Mouse (Mus musculus) left cerebral cortex, adult 9 months (tissue): ENCODE data around the gene Dnajb11.

Source experiments
- DNase-seq, 2 experiments: peaks; one replicate each; pipeline ENCODE4 v3.0.0; 2022; ENCODE audit warnings: low spot score in 2 of 2

Dnajb11 gene

GRCm38 (mm10) chr16:22881487-22881886 lies 23.8 kb downstream of the Dnajb11 start:
- no peak for DNase-seq

GRCm38 (mm10) chr16:22883441-22883840 lies 25.8 kb downstream of the Dnajb11 start:
- no peak for DNase-seq

- no peak for DNase-seq
Observed at GRCm38 (mm10) chr16:22885356-22885755, 27.7 kb downstream of the Dnajb11 start.

GRCm38 (mm10) chr16:22886726-22887125 lies 29.1 kb downstream of the Dnajb11 start:
- DNase-seq: no peak

- DNase-seq: no peak
Observed at GRCm38 (mm10) chr16:22888835-22889234, 31.2 kb downstream of the Dnajb11 start.

- no peak for DNase-seq
Observed at GRCm38 (mm10) chr16:22889716-22890115, 32.1 kb downstream of the Dnajb11 start.

- no peak for DNase-seq
Observed at GRCm38 (mm10) chr16:22890683-22891510, 33.3 kb downstream of the Dnajb11 start, which contains the start of gene Ahsg. TSS of gene Ahsg (plus strand) at chr16:22891277.

GRCm38 (mm10) chr16:22891733-22892154 lies 34.1 kb downstream of the Dnajb11 start:
- no peak for DNase-seq

- no peak for DNase-seq
Observed at GRCm38 (mm10) chr16:22894095-22894494, 36.5 kb downstream of the Dnajb11 start.

- DNase-seq: no peak
Observed at GRCm38 (mm10) chr16:22896618-22897017, 39.0 kb downstream of the Dnajb11 start.

GRCm38 (mm10) chr16:22899346-22899745 lies 41.7 kb downstream of the Dnajb11 start:
- DNase-seq: no peak

- no peak for DNase-seq
Observed at GRCm38 (mm10) chr16:22899866-22900570, 42.4 kb downstream of the Dnajb11 start.

GRCm38 (mm10) chr16:22901326-22901725 lies 43.7 kb downstream of the Dnajb11 start:
- DNase-seq: no peak

- DNase-seq: no peak
Observed at GRCm38 (mm10) chr16:22909290-22909689, 51.6 kb downstream of the Dnajb11 start.

GRCm38 (mm10) chr16:22911986-22912385 lies 54.3 kb downstream of the Dnajb11 start:
- peak in 1 of 2 experiments; percentile 21 for DNase-seq

GRCm38 (mm10) chr16:22912886-22913285 lies 55.2 kb downstream of the Dnajb11 start:
- DNase-seq: no peak

GRCm38 (mm10) chr16:22914276-22914675 lies 56.6 kb downstream of the Dnajb11 start:
- no peak for DNase-seq

- DNase-seq: no peak
Observed at GRCm38 (mm10) chr16:22918034-22918433, 60.4 kb downstream of the Dnajb11 start, which contains the start of gene Fetub. TSS of gene Fetub (plus strand) at chr16:22918334.

- no peak for DNase-seq
Observed at GRCm38 (mm10) chr16:22918664-22919312, 61.1 kb downstream of the Dnajb11 start.

- no peak for DNase-seq
Observed at GRCm38 (mm10) chr16:22919971-22920854, 62.6 kb downstream of the Dnajb11 start.

GRCm38 (mm10) chr16:22921761-22922160 lies 64.1 kb downstream of the Dnajb11 start:
- no peak for DNase-seq
